In genomic region chr4:63000316-63001055, GRCm38 (mm10) we compare ENCODE assay signal across 29 mouse cellular contexts. TPM values are rescaled to one million over a fixed set of nuclear protein-coding genes. Genes with fewer than 3 reads are reported as not detected.
A peak's percentile ranks its signal among the peaks of the same experiment; 100 is the strongest.
DNase-seq lines count a peak whose midpoint lies in the region; ATAC-seq lines count a peak whose summit lies in the region.
"Had no signal": no experiment of that assay in that cellular context is flagged by ENCODE, and none has a peak within 500 bp of the region (broad histone marks: within the 10 kb centered on the region; RNA-seq: fewer than 3 reads in every experiment).

No protein-coding gene starts in this region.

- peak; percentile 75 for DNase-seq in heart, adult 11 months
- DNase-seq in heart, adult 18-20 months, result no peak
- no peak for DNase-seq in heart, postnatal 25 days (ENCODE audit: low spot score)
- DNase-seq in liver, embryonic 11.5 days (ENCODE audit: low spot score), result no peak
- DNase-seq in urinary bladder, adult 2 months (ENCODE audit: low spot score), result peak; percentile 10
- DNase-seq in urinary bladder, adult 18-20 months (ENCODE audit: low spot score in 2 of 2), result no peak
- DNase-seq: adrenal gland, postnatal 10 days; cerebellum, adult 8-10 months; cerebellum, postnatal 25 days; gastrocnemius, adult 2 months; gastrocnemius, postnatal 36 days; kidney, adult 8-10 months; kidney, postnatal 14 days; layer of hippocampus, adult 9-11 months; lung, adult 2 months; lung, postnatal 10 days; right cerebral cortex, postnatal 14 days; thymus, postnatal 36 days had no signal

- H3K4me1 ChIP-seq in heart, embryonic 14.5 days (ENCODE audit: control insufficient read depth in 2 of 2, insufficient read depth in 2 of 2, low read length in 2 of 2), result peaks cover 44 to 55% of the 10 kb centered on the region in 2 experiments
- H3K4me1 ChIP-seq in liver, embryonic 16.5 days (ENCODE audit: control insufficient read depth, low read depth, low read length), result peaks cover 16% of the 10 kb centered on the region
- peaks cover 26% of the 10 kb centered on the region for H3K4me1 ChIP-seq in liver, embryonic 11.5 days (replicated peaks; ENCODE audit: control insufficient read depth, insufficient read depth, low read length)

- ATAC-seq in heart, embryonic 14.5 days (ENCODE audit: insufficient number of reproducible peaks, insufficient read depth, low FRiP score, low read depth), result no peak
- ATAC-seq in liver, embryonic 16.5 days (ENCODE audit: low read depth), result no peak
- ATAC-seq in liver, embryonic 11.5 days (replicated peaks; ENCODE audit: low FRiP score), result no peak
- ATAC-seq: forebrain, embryonic 16.5 days; hindbrain, embryonic 16.5 days; midbrain, embryonic 13.5 days; Patski had no signal

- H3K4me3 ChIP-seq in heart, embryonic 14.5 days (ENCODE audit: control insufficient read depth in 1 of 2, insufficient read depth in 1 of 2, low read depth in 1 of 2, low read length in 2 of 2), result no peak overlapping the region
- no peak overlapping the region for H3K4me3 ChIP-seq in liver, embryonic 16.5 days (ENCODE audit: low read depth, low read length)
- H3K4me3 ChIP-seq in liver, embryonic 11.5 days (ENCODE audit: low read depth, low read length), result no peak overlapping the region
- H3K4me3 ChIP-seq: gastrocnemius, adult 2 months; limb, embryonic 10.5 days; limb, embryonic 15.5 days; midbrain, embryonic 13.5 days; neural tube, embryonic 13.5 days had no signal

- H3K4me2 ChIP-seq in heart, embryonic 14.5 days (ENCODE audit: low read length), result no peak overlapping the region
- H3K4me2 ChIP-seq in liver, embryonic 16.5 days (ENCODE audit: low read depth, low read length), result no peak overlapping the region
- no peak overlapping the region for H3K4me2 ChIP-seq in liver, embryonic 11.5 days
- H3K4me2 ChIP-seq: limb, embryonic 15.5 days; midbrain, embryonic 13.5 days; neural tube, embryonic 13.5 days had no signal

- no peaks in the 10 kb centered on the region for H3K27me3 ChIP-seq in heart, embryonic 14.5 days (ENCODE audit: control insufficient read depth, insufficient read depth, low read length)
- no peaks in the 10 kb centered on the region for H3K27me3 ChIP-seq in liver, embryonic 16.5 days (ENCODE audit: control insufficient read depth, insufficient read depth, low read depth, low read length)
- H3K27me3 ChIP-seq in liver, embryonic 11.5 days (replicated peaks; ENCODE audit: control insufficient read depth, insufficient read depth, low read length), result no peaks in the 10 kb centered on the region
- H3K27me3 ChIP-seq: limb, embryonic 15.5 days; midbrain, embryonic 13.5 days; neural tube, embryonic 13.5 days; Patski had no signal

- H3K36me3 ChIP-seq in heart, embryonic 14.5 days (ENCODE audit: control insufficient read depth, insufficient read depth, low read length), result no peaks in the 10 kb centered on the region
- no peaks in the 10 kb centered on the region for H3K36me3 ChIP-seq in liver, embryonic 16.5 days (ENCODE audit: control insufficient read depth, insufficient read depth)
- H3K36me3 ChIP-seq in liver, embryonic 11.5 days (ENCODE audit: control insufficient read depth, insufficient read depth, low read length), result no peaks in the 10 kb centered on the region

- 75% methylated on average over 11 of the region's 11 CpGs for WGBS in heart, embryonic 14.5 days
- 63% methylated on average over 11 of the region's 11 CpGs for WGBS in liver, embryonic 16.5 days (ENCODE audit: insufficient replicate concordance)
- WGBS in liver, embryonic 11.5 days, result 74% methylated on average over 11 of the region's 11 CpGs

- H3K9ac ChIP-seq in heart, embryonic 14.5 days (ENCODE audit: low read length), result no peak overlapping the region
- H3K9ac ChIP-seq in liver, embryonic 16.5 days (ENCODE audit: low read depth, low read length), result no peak overlapping the region
- H3K9ac ChIP-seq in liver, embryonic 11.5 days (ENCODE audit: low read depth, low read length), result no peak overlapping the region
- H3K9ac ChIP-seq: limb, embryonic 15.5 days; midbrain, embryonic 13.5 days; neural tube, embryonic 13.5 days had no signal

- no peaks in the 10 kb centered on the region for H3K9me3 ChIP-seq in heart, embryonic 14.5 days (ENCODE audit: control insufficient read depth, low read length)
- H3K9me3 ChIP-seq in liver, embryonic 16.5 days (replicated peaks; ENCODE audit: control insufficient read depth, low read length), result no peaks in the 10 kb centered on the region
- H3K9me3 ChIP-seq in liver, embryonic 11.5 days (ENCODE audit: control insufficient read depth, low read length), result no peaks in the 10 kb centered on the region
- H3K9me3 ChIP-seq: limb, embryonic 10.5 days; limb, embryonic 15.5 days; midbrain, embryonic 13.5 days; neural tube, embryonic 13.5 days had no signal

- peak overlapping the region; percentile 87 to 98 for H3K27ac ChIP-seq in heart, embryonic 14.5 days (replicated peaks in 1 of 2; ENCODE audit: control insufficient read depth in 1 of 2, insufficient read depth in 1 of 2, low read depth in 2 of 2, low read length in 2 of 2)
- peak overlapping the region; percentile 54; the same call in 1 of the 2 replicates for H3K27ac ChIP-seq in liver, embryonic 16.5 days (ENCODE audit: low read length)
- H3K27ac ChIP-seq in liver, embryonic 11.5 days (ENCODE audit: low read depth, low read length), result no peak overlapping the region
- H3K27ac ChIP-seq: gastrocnemius, adult 2 months; limb, embryonic 10.5 days; limb, embryonic 15.5 days; macrophage had no signal

- intact Hi-C loops in heart, postnatal 25 days (cut with DNase I), result no loop called here

RNA-seq across cellular contexts. Expression of gene Zfp618, which starts 35.1 kb away (rescaled TPM):
- total RNA-seq in heart, adult 18-20 months (2021), result under 1 TPM; 0.20 to 0.23 TPM
- 8.9 and 9.6 TPM in 2 replicates for polyA plus RNA-seq in heart, embryonic 14.5 days (2014; fragmentation: Nextera tagmentation; extraction: Ambion mirVana)
- total RNA-seq in heart, postnatal 25 days (2021), result under 1 TPM; 0.36 to 0.48 TPM
- polyA plus RNA-seq in liver, embryonic 16.5 days (2015; fragmentation: Nextera tagmentation; extraction: Ambion mirVana), result 5.8 and 9.2 TPM in 2 replicates
- polyA plus RNA-seq in liver, embryonic 11.5 days (2014; fragmentation: Nextera tagmentation; extraction: Ambion mirVana), result 9.8 and 12.9 TPM in 2 replicates
- polyA plus RNA-seq in urinary bladder, adult 2 months (2012; rRNA removed), result 3.0 TPM in 2 replicates
- total RNA-seq: MEL had no signal
- polyA plus RNA-seq: macrophage had no signal

Comparison
In these comparisons a context has a peak if more than half of its experiments do, and no peak if none do; other contexts are left out.
1. DNase-seq: peak in heart, adult 11 months (single experiment) and urinary bladder, adult 2 months (single experiment); none in heart, adult 18-20 months (0 of 2), heart, postnatal 25 days (single experiment), liver, embryonic 11.5 days (single experiment) and urinary bladder, adult 18-20 months (0 of 2).